Mouse (Mus musculus): ENCODE data around the gene Pin1.

Gene Pin1

GRCm38 (mm10) chr9:20696107-20696712 is 44.3 kb downstream of the Pin1 start:
- no peak for DNase-seq (ENCODE audit: extremely low read depth, low read depth, low spot score)

GRCm38 (mm10) chr9:20697466-20697865 is 45.6 kb downstream of the Pin1 start:
- no peak for DNase-seq (ENCODE audit: extremely low read depth, low read depth, low spot score)

- no peak for DNase-seq (ENCODE audit: extremely low read depth, low read depth, low spot score)
Observed at GRCm38 (mm10) chr9:20703832-20704380, 52.0 kb downstream of the Pin1 start.

GRCm38 (mm10) chr9:20705420-20705819 is 53.5 kb downstream of the Pin1 start:
- DNase-seq (ENCODE audit: extremely low read depth, low read depth, low spot score), result no peak

GRCm38 (mm10) chr9:20705981-20706380 is 54.1 kb downstream of the Pin1 start:
- no peak for DNase-seq (ENCODE audit: extremely low read depth, low read depth, low spot score)

GRCm38 (mm10) chr9:20710471-20710870 is 58.6 kb downstream of the Pin1 start:
- DNase-seq (ENCODE audit: extremely low read depth, low read depth, low spot score), result no peak

GRCm38 (mm10) chr9:20712934-20713477 is 61.1 kb downstream of the Pin1 start:
- no peak for DNase-seq (ENCODE audit: extremely low read depth, low read depth, low spot score)

GRCm38 (mm10) chr9:20713478-20713987 is 61.6 kb downstream of the Pin1 start:
- no peak for DNase-seq (ENCODE audit: extremely low read depth, low read depth, low spot score)

GRCm38 (mm10) chr9:20715332-20715731 is 63.4 kb downstream of the Pin1 start:
- DNase-seq (ENCODE audit: extremely low read depth, low read depth, low spot score), result no peak

Measured in fat pad, adult 2 months (tissue).